Mouse (Mus musculus) embryonic fibroblast, embryonic 13.5 days (primary cell): ENCODE measurements around the gene Rtp4.

ENCODE experiments used
- CTCF ChIP-seq: IDR thresholded peaks from 2 replicates; pipeline ENCODE4 v1.5.1; 2011; ENCODE audit warnings: mild to moderate bottlenecking, control low read depth, low read length, moderate library complexity, borderline replicate concordance; ENCODE audit not compliant: insufficient read depth
- POLR2A ChIP-seq: IDR thresholded peaks from 2 replicates; pipeline ENCODE4 v1.6.1; 2011; ENCODE audit warnings: low read depth, mild to moderate bottlenecking, control low read depth, low read length, moderate library complexity

DNA sequence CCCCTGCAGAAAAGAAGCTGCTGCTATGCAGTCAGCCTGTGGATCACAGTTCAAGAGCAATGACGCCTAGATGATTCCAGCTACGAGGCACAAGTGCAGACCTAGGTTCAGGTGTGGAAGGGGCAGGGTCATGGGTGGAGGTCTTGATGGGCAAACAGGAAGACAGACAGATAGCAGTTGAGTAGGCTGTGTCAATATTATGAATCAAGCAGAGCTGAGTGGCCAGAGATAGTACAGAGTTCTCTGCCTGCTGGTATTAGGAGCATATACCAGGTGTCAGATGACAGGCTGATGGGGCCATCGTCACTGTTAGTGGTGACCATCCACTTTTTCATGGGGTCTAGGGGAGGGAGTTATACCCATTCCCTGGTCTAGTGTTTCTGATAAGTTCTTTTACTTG is 13.6 kb downstream of the Rtp4 start:
- no peak for TF ChIP-seq CTCF
- TF ChIP-seq POLR2A = no peak
